Mouse (Mus musculus) left cerebral cortex, adult 11 months (tissue): ENCODE data around the gene Lgr5.
A peak's percentile ranks its signal among the peaks of the same experiment; 100 is the strongest.

Source experiments
- DNase-seq: peaks from one replicate; pipeline ENCODE4 v3.0.0; 2022; ENCODE audit warnings: low spot score

The Lgr5 gene

DNA sequence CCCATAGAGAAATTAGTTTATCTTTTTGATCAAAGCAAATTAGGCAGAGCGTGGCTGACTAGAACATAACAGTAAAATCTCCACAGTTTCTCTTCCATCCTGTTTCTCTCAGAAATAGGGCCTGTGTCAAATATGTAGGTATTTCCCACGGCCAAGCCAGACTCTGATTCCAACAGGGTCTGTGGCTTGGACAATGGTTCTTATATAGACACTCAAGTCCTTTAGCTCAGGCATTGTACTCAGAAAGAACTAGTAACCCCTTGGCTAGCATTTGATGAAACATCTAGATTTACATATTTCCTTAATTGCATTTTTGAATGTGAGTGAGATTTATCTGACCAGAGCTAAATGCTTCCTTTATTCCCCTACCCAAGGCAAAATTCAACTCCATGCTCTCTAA, 17.0 kb downstream of the Lgr5 start:
- no peak for DNase-seq

DNA sequence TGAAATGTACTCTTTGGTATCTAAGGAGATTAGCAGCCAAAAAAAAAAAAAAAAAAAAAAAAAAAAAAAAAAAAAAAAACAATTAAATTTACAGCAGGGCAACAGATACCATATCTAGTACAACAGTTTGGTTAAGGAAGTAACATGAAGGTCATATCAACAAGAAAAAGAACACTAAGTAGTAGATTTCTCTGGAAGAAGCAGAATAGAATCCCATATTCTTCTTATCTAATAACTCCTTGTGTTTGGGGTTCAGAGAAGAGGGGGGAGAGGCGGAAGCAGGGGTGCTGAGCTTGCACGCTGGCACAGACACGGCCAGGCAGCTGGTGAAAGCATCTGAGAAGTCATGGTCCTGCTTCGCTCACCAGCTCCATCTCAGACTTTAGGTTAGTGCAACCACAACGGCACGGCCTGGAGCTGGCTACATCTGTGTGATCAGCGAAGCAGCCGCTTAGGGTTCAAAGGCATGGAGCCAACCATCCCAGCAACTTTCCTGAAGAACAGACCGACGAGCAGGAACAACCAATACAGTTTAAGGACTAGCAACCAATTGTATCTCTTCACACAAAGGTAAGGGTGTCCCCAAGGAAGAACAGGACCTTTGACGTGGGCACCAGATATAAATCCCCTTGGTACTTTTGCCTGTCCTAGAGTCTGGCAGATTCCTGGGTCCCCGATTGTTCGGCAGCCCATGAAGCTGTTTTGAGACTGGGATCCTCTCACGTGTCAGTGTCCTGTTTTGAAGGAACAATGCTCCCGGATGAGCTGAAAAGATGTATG, 17.7 kb downstream of the Lgr5 start, which contains the start of gene A930009A15Rik:
A930009A15Rik (plus strand) TSS at position 275 of the 780 bp plus-strand sequence.
- no peak for DNase-seq

DNA sequence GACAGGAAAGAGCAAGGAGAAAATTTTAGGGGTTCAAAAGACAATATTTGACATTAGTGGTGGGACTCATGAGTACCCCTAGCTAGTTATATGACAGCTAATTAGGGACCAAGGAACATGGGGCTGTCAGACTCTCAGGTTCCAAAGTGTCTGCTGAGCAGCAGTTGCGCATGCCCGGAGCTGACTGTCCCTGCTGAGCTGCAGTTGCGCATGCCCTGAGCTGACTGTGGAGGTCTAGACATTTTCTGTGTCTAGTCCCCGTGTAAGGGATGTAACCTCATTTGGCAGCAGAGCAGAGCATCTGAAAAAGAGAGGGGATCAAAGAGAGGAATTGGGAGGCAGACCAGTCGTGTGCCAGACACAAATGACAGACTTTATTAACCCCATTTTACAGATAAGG, 23.6 kb downstream of the Lgr5 start:
- DNase-seq = no peak

DNA sequence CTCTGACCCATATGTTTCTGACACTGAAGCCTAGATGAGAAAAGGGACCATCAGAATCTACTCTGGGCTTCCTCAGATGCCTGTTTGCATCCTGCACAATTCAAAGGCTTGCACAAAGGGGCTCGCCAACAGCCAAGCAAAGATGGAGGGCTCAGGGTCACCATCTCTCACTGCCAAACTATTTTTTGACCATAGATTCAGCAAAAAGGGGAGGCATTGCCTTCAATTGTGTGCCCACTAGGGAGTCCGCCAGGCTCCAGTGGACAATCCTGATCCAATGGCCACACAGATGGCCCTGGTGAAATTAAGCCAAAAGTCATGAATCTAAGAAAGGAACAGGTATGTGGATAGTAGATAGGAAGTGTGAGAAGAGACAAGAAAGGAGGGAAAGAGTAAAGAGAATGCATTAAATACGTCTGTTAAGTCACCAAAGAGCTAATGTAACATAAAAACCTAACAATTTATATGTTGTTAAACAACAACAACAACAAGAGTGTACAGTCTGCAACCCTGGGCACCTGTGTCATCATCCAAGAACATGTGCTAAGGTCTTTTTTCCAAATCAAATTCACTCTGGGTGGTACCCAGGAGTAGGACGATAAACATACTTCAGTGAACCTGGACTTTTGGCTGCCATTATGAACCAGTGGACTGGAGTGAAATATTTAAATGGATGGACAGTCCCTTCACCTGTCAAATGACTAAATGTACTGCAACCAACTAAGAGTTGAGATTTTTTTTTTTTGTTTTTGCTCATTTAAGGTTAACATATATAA, 24.5 kb downstream of the Lgr5 start:
- no peak for DNase-seq

DNA sequence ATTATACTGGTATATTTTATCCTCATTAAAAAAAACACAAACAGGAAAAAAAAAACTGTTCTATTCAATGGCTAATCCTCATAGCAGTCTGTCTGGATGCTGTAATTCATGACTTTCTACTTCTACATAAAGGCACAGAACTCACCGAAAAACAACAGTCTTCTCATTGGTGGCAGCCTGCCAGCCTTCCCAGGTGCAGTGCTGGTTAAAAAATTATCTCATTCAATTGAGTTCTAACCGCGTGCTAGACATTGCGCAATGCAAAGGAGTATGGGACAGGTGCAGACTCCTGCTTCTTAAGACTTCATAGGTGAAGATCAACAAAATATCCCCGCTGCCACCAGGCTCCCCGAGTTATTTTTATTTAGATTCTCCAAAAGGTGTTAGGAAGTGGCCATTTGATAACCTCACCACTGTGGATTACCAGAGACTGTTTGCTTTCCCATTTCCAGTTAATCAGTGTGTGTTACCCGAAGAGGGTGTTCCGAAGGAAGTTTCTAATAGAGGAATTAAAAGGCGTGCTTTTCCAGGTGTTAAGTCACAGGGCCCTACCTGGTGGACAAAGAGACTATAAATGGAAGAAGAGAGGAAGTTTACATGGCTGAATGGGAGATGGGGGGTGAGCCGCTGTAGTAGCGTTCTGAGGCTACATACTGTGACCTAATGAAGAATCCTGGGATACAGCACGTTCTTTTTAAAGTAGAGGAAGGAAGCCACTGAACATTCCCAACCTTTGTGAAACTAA, 26.3 kb downstream of the Lgr5 start:
- no peak for DNase-seq

DNA sequence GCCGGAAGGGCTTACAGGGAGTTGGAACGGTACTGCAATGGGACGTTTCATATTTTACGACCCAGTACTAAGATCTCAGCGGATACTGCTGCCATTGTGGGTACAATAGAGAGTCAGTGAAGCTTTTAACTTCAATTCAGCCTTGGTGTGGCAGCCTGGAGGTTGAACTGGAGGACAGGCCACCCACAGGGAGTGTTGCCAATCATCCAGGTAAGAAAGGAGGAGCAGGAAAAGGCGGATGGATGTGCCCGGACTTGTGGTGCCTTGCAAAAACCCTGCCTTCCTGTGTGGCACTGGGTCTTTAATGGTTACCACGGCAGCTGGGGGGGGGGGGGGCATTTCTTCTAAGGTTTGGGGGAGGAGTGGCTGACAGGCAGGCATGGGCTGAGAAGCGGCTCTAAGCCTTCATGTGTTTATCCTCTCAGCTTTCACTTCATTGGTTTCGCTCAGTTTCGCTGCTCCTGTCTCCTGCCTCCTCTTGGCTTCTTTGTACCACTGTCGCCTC, 30.8 kb downstream of the Lgr5 start:
- DNase-seq = no peak

DNA sequence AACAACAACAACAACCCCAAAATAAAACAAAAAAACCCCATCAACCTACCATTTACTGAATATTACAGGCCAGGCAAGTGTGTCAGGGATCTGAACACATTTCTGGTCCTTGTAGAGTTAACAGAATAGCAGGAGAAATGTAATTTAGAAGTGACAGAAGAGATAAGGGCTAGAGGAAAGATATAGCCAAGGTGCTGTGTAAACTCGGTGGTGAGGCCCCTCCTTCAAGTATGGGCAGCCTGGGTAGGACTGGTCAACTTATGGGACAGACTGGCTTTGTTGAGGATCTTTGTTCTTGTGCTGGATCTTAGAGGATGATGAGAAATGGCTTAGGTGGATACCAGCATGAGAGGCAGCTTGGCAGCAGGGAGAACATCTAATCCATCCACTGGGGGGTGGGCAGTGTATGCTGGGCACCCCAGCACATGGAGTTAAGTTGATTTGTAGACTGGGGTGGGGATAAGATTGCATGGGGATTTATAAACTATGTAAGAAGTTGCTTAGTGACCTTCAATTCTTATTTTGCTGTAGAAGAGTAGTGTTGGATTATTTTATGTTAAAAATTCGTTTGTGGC, 32.3 kb downstream of the Lgr5 start:
- no peak for DNase-seq

DNA sequence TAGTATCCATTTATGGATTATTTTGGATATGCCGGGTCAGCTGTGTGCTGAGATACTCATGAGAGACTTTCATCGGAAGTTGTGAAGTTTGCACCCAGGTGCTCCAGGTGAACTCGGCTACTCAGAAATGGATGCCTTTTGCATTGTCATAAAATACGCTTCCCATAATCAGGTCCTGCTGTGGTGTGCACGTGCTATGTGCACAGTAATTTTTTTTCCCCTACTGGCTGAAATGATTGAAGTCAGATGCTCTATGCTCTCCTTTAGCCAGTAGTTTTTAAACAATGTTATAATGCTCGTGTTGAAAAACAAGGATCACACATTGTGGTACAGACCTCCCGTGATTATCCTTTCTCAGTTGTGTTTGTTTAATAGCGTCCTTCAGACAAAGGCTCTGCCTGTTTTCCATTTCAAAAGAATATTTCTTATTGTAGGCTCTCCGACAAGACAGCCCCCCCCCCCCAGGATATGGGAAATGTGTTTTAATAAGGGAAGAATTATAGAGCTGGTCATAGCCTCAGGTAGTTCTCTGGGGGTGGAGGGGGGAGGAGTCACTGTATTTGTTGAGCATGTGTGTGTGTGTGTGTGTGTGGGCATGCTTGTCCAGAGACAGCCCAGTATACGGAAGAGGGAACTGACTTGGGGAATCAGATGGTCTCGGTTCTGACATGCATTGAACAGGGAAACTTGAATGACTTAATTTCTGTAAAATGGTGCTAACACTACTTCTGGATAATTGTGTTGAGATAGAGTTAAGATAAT, 34.0 kb downstream of the Lgr5 start:
- no peak for DNase-seq

DNA sequence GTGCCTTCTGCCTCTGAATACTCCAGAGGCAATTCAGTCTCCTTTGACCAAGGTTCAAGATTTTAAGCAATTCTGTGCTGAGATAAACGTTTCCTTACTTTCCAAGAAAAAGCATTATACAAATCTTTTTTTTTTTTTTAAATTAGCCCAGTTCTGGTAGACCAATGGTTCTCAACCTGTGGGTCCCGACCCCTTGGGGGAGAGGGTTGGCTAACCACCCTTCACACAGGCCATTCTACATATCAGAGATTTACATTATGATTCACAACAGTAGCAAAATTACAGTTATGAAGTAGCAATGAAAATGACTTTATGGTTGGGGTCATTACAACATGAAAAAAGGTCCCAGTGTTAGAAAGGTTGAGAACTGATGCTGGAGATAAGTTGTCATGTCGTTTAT, 36.5 kb downstream of the Lgr5 start:
- DNase-seq = no peak

DNA sequence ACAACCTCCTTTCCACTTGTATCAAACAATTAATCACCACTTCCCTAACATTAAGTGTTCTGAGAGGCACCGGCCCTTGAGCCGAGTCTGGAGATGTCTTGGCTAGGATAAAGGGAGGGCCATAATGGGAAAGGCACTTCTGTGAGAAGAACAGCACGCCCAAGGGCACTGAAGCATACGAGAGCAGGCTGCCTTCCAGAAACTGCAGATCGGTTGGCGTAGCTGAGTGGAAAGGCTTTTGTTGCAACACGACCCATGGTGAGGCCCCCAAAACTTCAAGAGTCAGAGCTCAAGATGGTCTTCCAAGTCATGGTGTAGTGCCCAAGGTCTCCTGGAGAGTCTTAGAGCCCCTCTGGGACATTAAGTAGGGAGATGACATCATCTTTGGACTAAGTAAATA, 37.3 kb downstream of the Lgr5 start:
- DNase-seq = no peak

DNA sequence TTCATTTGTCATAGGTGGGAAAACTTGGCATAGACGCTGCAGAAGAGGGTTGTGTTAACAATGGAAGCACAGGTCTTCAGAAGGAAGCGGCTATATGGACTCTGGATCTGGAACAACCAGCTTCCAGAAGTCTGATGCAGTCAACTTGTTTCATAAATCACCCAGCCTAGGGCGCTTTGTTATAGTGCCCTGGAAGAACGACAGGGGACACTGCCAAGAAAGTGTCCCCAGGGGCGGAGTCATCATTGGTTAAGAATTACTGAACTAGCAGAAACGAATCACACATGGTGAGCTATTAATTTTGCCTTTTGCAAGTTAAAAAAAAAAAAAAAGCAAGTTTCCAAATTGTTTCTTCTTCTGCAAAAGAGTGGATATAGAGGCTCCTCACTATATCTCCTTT, 44.7 kb downstream of the Lgr5 start:
- DNase-seq = no peak

DNA sequence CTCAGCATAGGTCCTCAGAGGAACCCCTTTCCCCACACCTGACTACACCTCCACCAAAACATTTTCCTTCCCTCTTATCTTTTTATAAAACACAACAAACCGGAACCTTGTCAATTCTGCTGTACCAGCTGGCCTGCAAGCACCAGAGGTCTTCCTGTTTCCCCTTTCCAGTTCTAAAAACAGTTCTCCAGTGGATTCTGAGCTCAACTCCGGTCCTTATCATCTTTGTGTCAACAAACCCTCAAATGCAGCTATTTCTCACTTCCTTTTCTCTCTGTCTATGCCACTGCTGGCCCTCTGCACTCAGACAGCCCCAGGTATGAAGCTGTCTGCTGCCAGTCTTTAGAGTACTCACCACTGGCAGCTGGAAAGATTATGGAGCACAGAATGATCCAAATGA, 56.8 kb downstream of the Lgr5 start:
- no peak for DNase-seq

DNA sequence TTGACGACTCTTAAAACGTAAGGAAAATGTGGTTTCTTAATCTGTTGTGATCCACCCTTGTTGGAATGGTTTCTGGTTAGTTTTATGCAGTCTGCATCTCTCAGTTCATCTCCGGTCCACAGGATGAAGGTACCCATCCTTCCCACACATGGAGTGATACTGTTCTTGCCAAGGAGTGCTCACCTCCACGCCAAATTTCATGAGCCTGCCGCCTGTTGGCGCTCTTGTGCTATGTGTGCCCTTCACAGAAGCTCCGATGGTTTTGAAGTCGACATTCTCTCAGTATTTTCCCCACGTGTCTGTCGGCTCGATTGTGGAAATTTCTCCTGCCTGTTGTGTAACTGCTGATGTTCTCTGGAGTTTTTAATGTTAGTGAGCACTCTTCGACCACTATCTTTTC, 57.8 kb downstream of the Lgr5 start:
- DNase-seq = no peak

DNA sequence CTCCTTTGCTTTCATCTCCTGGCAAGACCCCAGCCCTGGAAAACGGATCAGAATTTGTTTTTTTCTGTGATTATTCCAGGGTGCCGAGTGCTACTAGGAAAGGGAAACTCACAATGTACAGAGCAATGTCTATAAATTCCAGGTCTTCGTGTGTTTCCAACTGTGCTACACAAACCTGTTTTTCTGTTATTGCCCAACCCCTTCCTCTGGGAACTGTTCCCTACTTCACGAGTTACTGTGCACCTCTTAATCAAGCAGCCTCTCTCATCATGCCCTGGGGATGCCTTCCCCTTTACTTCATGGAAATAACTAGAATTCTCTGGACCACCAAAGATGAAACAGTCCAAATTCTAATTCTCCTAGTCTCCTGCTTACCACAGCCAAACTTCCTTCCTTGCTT, 58.7 kb downstream of the Lgr5 start:
- no peak for DNase-seq

DNA sequence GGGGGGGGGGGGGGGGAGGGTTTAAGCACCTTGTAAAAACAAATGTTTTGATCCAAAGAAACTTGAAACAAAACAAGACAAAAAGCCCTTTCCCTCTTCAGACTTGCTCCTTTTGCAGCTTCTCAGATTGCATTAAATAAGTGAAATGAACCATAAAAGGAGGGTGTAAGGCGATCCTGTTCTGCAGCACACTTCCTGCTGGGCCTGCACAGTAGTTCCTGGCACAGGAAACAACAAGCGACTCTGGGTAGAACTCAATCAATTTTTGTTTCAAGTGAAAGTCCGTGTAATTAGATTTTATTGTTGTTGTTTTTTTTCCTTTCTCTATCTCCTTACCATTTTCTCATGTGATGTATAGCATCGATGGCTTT, 66.5 kb downstream of the Lgr5 start:
- DNase-seq = no peak

DNA sequence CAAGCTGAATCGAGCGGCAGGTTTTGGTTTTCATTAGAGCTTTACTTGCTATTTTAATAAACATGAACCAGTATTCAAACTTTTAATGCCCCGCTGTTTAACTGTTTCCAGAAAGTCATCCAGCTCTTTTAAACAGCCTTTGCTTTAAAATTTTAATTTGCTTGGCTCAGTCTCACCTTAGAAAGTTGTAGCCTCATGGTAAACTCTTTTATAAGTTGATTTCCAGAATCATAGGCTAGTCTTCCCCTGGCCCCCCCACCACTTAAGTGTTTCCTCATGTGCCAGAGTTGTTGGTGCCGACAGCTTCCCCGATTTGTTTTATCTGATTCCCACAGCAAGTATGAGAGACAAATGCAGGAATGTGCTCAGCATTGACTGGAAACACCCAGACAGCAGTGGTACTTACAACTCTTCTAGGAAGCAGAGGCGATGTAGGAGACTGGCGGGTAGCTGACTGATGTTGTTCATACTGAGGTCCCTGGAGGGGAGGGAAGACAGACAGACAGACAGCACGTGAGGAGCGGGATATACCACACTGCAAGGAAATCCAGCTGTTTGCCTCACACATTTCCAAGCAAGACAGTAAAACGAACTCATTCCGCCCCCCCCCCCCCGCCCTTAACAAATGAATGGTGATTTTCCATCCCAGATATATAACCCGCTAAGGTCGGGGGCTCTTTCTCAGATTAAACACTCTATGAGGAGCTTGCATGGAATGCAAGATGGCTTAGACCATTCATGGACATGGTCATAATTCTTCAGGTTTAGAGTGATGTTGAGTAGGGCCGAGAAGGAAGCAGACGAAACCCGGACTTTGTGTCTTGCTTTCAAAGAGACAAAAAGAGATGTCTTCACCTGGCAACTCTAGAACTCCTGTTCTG, 67.1 kb downstream of the Lgr5 start:
- no peak for DNase-seq

DNA sequence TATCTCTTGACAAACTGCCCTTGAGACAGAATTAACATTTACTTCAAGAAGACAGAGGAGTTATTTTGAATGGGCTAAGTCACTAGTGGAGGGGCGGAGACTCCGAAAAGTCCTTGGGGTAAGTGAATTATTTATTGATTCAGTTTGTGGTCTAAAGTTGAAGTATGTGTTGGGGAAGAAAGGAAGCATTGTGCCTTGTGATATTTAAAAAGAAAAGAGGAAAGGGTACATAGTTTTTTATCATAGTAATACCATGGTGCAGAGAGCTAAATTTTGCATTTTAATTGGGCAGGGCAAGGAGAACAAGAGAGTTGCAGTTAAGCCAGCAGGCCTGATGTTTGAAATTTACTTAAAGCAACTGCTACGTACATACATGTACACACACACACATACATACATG, 68.7 kb downstream of the Lgr5 start:
- DNase-seq = no peak

DNA sequence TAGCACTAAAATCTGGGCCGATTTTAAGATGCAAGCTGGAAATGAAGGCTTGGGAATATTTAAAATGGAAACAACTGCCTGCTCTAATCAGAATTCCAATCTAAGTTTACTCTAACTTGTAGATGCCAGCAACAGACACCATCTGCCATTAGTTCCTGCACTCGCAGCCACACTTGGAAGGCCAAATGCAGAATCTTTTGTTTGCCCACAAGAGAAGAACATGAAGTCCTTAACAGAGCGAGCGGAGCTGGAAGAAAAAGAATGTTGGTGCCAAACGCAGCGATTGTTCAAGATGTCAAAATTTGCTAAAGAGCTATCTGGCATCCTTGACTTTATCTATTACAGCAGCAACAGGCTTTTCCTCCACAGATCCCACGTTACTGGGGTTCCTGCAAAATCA, 72.1 kb downstream of the Lgr5 start:
- DNase-seq = peak; percentile 2

DNA sequence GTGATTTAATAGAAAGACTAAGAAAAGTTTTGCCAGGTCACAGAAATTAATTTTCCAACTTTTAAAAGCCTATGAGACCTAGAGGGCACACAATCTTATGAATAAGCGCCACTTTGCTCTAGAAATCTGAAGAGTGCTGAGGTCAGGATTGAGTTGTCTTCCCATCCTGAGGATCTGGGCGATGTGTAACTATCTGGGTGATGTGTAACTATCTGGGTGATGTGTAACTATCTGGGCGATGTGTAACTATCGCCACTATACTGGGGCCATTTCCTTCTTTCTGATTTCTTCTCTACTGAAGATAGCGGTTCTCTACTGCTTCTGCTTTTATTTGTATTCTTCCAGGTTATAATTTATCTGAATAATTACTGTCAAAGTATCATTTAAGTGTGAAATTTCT, 76.6 kb downstream of the Lgr5 start:
- DNase-seq = no peak

DNA sequence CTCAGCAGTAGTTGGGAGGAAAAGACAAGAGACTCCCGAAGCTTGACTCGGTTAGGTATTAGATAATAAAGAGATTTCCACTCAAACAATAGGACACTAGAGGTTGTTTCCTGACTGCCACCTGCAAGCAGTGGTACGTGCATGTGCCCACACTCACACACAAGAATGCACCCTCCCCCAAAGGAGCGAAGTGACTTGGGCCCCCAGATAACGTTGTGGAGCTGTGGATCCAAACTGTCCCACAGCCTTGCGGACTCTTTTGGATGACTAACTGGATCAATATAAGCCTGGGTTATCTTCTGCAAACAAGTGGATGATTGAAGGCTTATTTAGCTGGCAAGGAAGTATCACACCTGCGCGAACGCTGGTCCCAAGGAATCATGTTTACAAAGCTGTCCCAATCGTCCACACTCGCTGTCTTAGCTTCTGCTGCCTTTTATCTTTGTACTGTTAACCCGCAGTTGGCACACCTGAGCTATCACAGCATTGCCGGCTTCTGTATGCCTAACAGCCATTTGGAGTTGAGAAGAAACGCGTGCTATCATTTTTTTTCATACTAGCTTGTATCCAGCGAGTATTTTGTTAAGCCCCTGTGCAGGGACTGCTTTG, 81.8 kb downstream of the Lgr5 start:
- DNase-seq = no peak
